Mouse (Mus musculus) stomach, embryonic 15.5 days (tissue): ENCODE measurements around the gene Fbxw17. TPM values are rescaled to one million over a fixed set of nuclear protein-coding genes. Genes with fewer than 3 reads are reported as not detected.
"Not testable (repeated sequence)": the region's sequence is repeated elsewhere in the genome, so short reads cannot be mapped to it uniquely, and the experiment has no call there.

ENCODE experiments used
- ATAC-seq: fragments of 200-750 bp; cut with Nextera tagmentation; 2 replicates; pipeline ENCODE4 v1.8.0; 2017; ENCODE audit warnings: low read depth, moderate number of reproducible peaks, moderate TSS enrichment; ENCODE audit not compliant: insufficient read depth, low FRiP score
- H3K27ac ChIP-seq: fragments of 300-500 bp; sonication (generic); 2 replicates; pipeline ENCODE4 v1.5.1; 2015; ENCODE audit warnings: mild to moderate bottlenecking, inconsistent platforms
- H3K27me3 ChIP-seq: fragments of 300-500 bp; sonication (generic); replicated peaks from 2 replicates; pipeline ENCODE4 v1.6.1; 2015; ENCODE audit warnings: inconsistent platforms
- H3K36me3 ChIP-seq: fragments of 300-500 bp; sonication (generic); 2 replicates; pipeline ENCODE4 v1.6.1; 2015; ENCODE audit warnings: inconsistent platforms
- H3K4me1 ChIP-seq: fragments of 300-500 bp; sonication (generic); 2 replicates; pipeline ENCODE4 v1.6.1; 2015; ENCODE audit warnings: inconsistent platforms
- H3K4me2 ChIP-seq: fragments of 300-500 bp; sonication (generic); 2 replicates; pipeline ENCODE4 v1.6.1; 2015; ENCODE audit warnings: mild to moderate bottlenecking, inconsistent platforms
- H3K4me3 ChIP-seq: fragments of 300-500 bp; sonication (generic); replicated peaks from 2 replicates; pipeline ENCODE4 v1.5.1; 2015; ENCODE audit warnings: inconsistent platforms
- H3K9ac ChIP-seq: fragments of 300-500 bp; sonication (generic); 2 replicates; pipeline ENCODE4 v1.6.1; 2015; ENCODE audit warnings: inconsistent platforms
- H3K9me3 ChIP-seq: fragments of 300-500 bp; sonication (generic); 2 replicates; pipeline ENCODE4 v1.6.1; 2016; ENCODE audit warnings: inconsistent platforms
- WGBS: fragments of 180-500 bp; shearing (Covaris S2); methylation state at CpG from one replicate; pipeline ENCODE4 v1.1.7; 2015; 5-methylcytosine and 5-hydroxymethylcytosine counted together
- polyA plus RNA-seq: library from polyadenylated mRNA; unstranded; fragments of >200 nt; fragmentation: Nextera tagmentation; extraction: Ambion mirVana; gene quantifications from 2 replicates; pipeline ENCODE4 v1.2.1, GENCODE M21; 2015

Fbxw17 gene
- polyA plus RNA-seq = 21.9 and 22.0 TPM in 2 replicates

DNA sequence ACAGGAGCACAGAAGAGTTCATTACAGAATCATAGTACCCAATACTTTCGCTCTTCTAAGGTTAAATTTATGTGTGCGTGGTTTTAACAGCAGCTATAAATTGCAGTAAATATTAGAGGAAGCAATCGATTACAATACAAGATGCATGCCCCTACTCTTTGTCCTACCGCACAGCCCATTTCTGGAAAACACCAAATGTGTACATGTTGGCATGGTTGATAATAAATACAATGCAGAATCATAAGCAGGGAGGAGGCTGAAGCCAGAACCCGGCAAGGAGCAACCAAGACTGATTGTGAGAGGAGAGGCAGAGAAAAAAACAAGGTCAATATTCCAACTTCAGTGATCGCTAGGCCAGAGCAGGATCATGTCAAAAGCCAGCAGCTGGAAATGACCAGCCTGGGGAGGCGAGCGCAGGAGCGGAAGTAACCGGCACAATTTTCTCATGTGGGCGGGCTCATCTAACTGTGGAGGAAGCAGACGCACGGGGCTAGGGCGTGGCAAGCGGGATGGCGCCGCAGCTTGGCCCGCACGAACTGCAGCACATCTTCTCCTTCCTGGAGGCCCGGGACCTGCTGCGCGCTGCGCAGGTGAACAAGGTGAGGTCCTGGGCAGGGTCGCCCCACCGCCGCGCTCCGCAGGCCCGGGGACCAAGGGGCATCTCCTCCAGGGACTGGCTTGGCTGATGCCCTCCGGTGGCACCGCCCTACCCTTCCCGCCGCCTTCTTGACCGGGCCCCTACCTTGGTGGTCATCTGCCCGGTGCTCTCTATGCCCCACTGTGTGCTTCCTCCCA is at the start of gene Fbxw17:
Fbxw17 (plus strand) TSS at position 476 of the 795 bp plus-strand sequence.
- no peaks in the 10 kb centered on the region for H3K9me3 ChIP-seq
- H3K4me2 ChIP-seq = peak within 1 kb of the TSS; percentile 57
- 10% methylated on average over 35 of the region's 35 CpGs for WGBS
- H3K4me1 ChIP-seq = 0 out of 2 replicates have a peak, but pooled peaks cover 6% of the 10 kb centered on the region
- H3K27ac ChIP-seq = no peak within 1 kb of the TSS
- peak within 1 kb of the TSS; percentile 61 for H3K4me3 ChIP-seq
- no peaks in the 10 kb centered on the region for H3K36me3 ChIP-seq
- ATAC-seq = peak; percentile 91
- H3K27me3 ChIP-seq = no peaks in the 10 kb centered on the region
- H3K9ac ChIP-seq = peak within 1 kb of the TSS; percentile 55

DNA sequence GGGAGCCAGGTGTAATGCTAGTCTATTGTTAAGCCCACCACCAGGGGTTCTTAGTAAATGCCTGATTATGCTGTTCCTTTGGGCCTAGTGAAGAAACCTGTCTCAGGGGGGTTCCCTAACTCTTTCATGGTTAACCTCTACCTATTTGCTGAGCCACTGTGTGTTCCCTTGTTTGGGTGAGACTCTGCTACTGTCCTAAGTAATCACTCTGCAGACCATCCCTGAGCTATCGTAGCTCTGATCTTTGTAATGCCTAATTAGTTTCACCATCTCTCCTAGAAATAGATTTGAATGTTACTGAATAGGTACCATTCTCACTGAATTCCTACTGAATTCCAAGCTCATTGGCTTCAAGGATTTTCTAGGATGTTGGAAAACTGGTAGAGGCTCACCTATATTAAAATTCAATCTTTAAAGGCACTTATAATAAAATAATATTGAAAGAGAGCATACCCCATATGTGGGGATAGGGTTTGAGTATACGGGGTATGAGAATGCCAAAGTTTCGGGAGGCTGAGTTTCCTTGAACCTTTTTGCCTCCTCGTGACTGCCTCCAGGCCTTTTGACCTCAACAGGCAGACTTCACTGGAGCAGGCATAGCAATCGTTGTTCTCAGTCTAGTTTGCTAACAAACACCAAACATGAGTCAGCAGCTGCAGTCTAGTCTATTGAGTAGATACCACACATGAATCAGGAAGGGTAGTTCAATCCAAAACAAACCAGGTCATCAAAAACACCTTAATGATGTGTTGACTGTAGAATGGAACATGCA is 44.5 kb upstream of the Fbxw17 start:
- not testable (repeated sequence) for H3K36me3 ChIP-seq, H3K4me2 ChIP-seq, H3K27me3 ChIP-seq, H3K27ac ChIP-seq, H3K9me3 ChIP-seq, H3K4me3 ChIP-seq, H3K9ac ChIP-seq, ATAC-seq, H3K4me1 ChIP-seq
- WGBS = 81% methylated on average over 5 of the region's 5 CpGs

GRCm38 (mm10) chr13:50389146-50389545 is 28.5 kb upstream of the Fbxw17 start:
- H3K27me3 ChIP-seq, H3K4me2 ChIP-seq, H3K4me3 ChIP-seq, H3K9ac ChIP-seq, H3K36me3 ChIP-seq, H3K4me1 ChIP-seq, H3K9me3 ChIP-seq, ATAC-seq, H3K27ac ChIP-seq: not testable (repeated sequence)

DNA sequence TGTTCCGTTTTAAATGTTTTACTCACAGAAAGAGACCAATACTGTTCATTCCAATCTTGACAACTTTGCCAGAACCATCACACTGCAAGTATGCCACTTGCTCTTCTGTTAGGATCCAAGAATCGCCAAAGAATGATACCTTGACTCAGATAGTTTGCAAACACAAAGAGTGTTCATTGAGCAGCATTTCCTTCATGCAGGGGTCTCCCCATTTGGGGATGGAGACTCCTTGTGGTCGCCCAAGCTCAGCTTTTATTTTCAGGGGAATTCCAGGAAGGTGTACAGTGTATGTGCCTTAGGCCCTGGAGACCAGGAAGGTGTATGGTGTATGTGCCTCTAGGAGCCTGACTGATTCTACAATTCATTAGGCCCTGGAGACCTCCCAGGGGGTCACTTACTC is 757 bp downstream of the Fbxw17 start:
- Histone ChIP-seq H3K27me3 (no peaks in the 10 kb centered on the region), H3K4me2 (peak overlapping the region; percentile 57), H3K36me3 (peaks cover 4% of the 10 kb centered on the region; the same call in 1 of the 2 replicates), H3K4me3 (peak overlapping the region; percentile 61), H3K9me3 (no peaks in the 10 kb centered on the region), H3K27ac (no peak overlapping the region), H3K9ac (peak overlapping the region; percentile 55; the same call in 1 of the 2 replicates), H3K4me1 (0 out of 2 replicates have a peak, but pooled peaks cover 6% of the 10 kb centered on the region)
- ATAC-seq = no peak
- 42% methylated on average over 3 of the region's 3 CpGs for WGBS

DNA sequence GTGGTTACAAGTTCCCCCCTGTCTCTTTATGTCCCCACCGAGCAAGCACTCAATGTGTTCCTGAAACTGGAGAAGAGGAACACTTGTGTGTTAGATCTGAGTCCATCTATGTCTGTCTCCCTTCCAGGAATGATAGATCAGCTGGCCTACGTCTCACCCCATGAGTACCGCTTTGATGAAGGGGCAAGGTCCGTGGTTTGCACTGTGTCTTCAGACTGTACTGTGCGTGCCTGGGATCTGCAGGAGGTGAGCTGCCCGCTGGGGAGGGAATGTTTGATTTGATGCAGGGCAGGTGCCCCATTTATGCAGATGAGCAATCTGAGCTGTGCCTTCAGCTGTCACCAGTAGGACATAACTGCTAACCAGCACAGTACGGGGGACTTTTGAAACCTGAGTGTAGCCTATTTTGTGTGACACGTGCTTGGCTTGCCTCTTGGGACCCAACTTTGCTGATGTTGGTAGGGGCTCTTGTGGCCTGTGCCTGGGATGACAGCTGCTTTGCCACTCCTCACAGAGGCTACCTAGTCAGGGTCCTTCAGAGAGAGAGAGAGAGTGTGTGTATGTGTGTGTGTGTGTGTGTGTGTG is 6.1 kb downstream of the Fbxw17 start:
- Histone ChIP-seq H3K27me3 (no peaks in the 10 kb centered on the region), H3K9me3 (no peaks in the 10 kb centered on the region), H3K4me1 (0 out of 2 replicates have a peak, but pooled peaks cover 2% of the 10 kb centered on the region), H3K9ac (no peak overlapping the region), H3K4me3 (no peak overlapping the region), H3K36me3 (peaks cover 29% of the 10 kb centered on the region), H3K27ac (no peak overlapping the region), H3K4me2 (no peak overlapping the region)
- no peak for ATAC-seq
- whole genome bisulfite sequencing = 90% methylated on average over 8 of the region's 8 CpGs

DNA sequence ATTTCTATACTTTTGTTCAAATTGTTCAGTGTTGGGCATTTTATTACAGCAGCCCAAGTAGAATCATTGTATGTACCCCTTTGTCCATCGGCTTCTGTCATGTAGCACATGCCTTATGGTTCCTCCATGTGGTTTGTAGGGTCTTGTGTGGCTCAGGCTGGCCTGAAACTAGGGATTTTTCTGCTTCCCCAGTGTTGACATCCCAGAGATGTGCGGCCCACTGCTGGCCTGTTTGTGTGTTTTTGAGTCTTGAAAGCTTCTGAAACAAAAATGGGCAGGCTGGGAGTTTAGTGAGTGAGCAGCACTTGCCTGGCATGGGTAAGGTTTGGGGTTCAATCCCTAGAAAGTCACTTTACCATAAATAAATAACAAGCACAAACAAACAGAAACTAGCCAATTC is 6.9 kb downstream of the Fbxw17 start:
- Histone ChIP-seq H3K27ac (no peak overlapping the region), H3K4me1 (no peaks in the 10 kb centered on the region), H3K27me3 (no peaks in the 10 kb centered on the region), H3K9ac (no peak overlapping the region), H3K4me3 (no peak overlapping the region), H3K36me3 (peaks cover 29% of the 10 kb centered on the region), H3K4me2 (no peak overlapping the region), H3K9me3 (no peaks in the 10 kb centered on the region)
- 88% methylated on average over 2 of the region's 2 CpGs for WGBS
- no peak for ATAC-seq

DNA sequence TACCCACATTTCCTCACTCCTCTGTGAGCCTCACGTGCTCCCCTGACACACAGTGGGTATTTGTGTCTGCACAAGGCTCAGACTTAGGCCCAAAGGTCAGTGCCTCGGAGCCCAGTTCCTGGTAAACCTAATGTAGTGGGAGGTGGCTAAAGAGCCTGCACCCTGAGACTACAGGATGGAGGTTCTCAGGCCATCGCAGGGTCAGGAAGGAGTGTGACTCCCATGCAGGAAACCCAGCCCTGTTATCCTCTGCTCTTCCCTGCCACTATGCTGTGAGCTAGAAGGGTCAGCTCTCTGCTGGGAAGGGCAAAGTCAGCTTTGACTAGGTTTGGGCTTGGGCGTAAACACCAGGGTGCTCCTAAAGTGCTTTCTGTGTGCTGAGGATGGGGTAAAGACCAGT is 9.0 kb downstream of the Fbxw17 start:
- Histone ChIP-seq H3K27me3 (no peaks in the 10 kb centered on the region), H3K4me2 (no peak overlapping the region), H3K9ac (no peak overlapping the region), H3K36me3 (peaks cover 29% of the 10 kb centered on the region), H3K27ac (no peak overlapping the region), H3K4me3 (no peak overlapping the region), H3K9me3 (no peaks in the 10 kb centered on the region), H3K4me1 (no peaks in the 10 kb centered on the region)
- WGBS = 87% methylated on average over 4 of the region's 4 CpGs
- ATAC-seq = no peak

- H3K9me3 ChIP-seq = no peaks in the 10 kb centered on the region
- no peak within 1 kb of the TSS for H3K27ac ChIP-seq
- H3K36me3 ChIP-seq = no peaks in the 10 kb centered on the region
- WGBS = 80% methylated on average over 2 of the region's 2 CpGs
- H3K4me1 ChIP-seq = no peaks in the 10 kb centered on the region
- no peaks in the 10 kb centered on the region for H3K27me3 ChIP-seq
- no peak within 1 kb of the TSS for H3K9ac ChIP-seq
- H3K4me2 ChIP-seq = no peak within 1 kb of the TSS
- ATAC-seq = no peak
- H3K4me3 ChIP-seq = no peak within 1 kb of the TSS
Measured at GRCm38 (mm10) chr13:50443812-50444211, 26.1 kb downstream of the Fbxw17 start, which contains the start of gene Gm47429. Gene Gm47429 (minus strand): TSS chr13:50443912.

DNA sequence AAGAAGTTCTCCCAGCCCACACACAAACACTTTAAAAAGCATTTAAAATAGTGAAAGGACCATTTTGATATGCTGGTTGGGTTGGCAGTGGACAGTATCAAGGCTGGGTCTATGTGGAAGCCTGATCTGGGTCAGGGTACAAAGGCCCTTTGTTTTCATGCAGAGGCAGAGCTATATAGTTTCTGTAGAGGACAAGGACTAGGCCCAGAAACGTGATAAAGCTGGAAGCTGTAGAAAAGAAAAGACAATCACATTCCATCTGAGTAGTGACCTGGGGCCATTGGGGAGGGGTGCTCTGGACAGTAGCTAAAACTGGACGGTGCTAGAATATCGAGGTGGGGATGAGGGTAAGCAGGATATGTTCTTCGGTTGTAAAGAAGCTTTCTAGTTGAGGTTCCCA is 27.6 kb downstream of the Fbxw17 start:
- Histone ChIP-seq H3K36me3 (no peaks in the 10 kb centered on the region), H3K4me2 (no peak overlapping the region), H3K9me3 (no peaks in the 10 kb centered on the region), H3K4me1 (no peaks in the 10 kb centered on the region), H3K4me3 (no peak overlapping the region), H3K27me3 (no peaks in the 10 kb centered on the region), H3K27ac (no peak overlapping the region), H3K9ac (no peak overlapping the region)
- WGBS = 68% methylated on average over 4 of the region's 4 CpGs
- no peak for ATAC-seq

DNA sequence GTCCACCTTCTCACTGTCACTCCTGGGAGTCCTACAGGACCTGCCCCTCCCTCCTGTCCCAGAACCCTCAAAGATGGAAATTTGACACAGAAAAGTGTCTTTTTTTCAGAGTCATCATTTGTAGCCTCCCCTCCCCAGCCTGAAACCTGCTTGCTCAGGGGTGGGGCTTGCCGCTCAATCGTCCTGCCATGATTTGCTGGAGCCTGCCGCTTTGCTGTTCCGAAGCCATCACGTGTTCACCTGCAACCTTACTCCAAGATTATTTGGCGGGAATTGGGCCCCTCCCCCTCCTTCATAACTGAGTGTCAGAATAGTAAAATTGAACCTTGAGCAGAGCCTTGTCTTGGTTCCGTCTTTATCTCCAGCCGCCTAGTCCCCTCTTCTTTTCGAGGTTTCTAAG is 34.6 kb downstream of the Fbxw17 start:
- not testable (repeated sequence) for H3K4me1 ChIP-seq, H3K27me3 ChIP-seq, ATAC-seq, H3K9ac ChIP-seq, H3K9me3 ChIP-seq, H3K4me2 ChIP-seq, H3K27ac ChIP-seq, H3K4me3 ChIP-seq, H3K36me3 ChIP-seq
- 64% methylated on average over 9 of the region's 9 CpGs for WGBS

DNA sequence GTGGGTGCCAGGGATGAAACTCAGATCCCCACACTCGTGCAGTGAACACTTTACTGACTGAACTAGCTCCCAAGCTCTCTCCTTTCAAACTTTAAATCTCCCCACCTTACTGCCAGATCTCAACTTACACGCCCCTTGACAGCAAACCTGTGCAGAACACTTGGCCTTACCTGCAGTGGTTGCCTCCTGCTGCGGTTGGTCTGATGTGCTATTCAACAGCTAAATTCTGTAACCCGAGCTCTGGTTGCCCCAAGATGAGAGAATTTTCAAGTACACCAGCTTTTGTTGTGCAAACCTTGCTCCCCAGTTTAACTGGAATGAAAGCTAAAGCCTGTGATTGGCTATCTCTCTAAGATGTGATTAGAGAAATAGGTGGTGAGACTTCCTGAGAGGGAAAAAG is 35.8 kb downstream of the Fbxw17 start:
- WGBS = 28% methylated on average over 4 of the region's 4 CpGs
- Histone ChIP-seq H3K4me2 (no peak overlapping the region), H3K27ac (no peak overlapping the region), H3K36me3 (no peaks in the 10 kb centered on the region), H3K27me3 (no peaks in the 10 kb centered on the region), H3K9me3 (no peaks in the 10 kb centered on the region), H3K4me1 (no peaks in the 10 kb centered on the region), H3K9ac (no peak overlapping the region), H3K4me3 (no peak overlapping the region)
- no peak for ATAC-seq

- not testable (repeated sequence) for H3K27me3 ChIP-seq, H3K9ac ChIP-seq, H3K4me1 ChIP-seq, H3K36me3 ChIP-seq, ATAC-seq, H3K4me2 ChIP-seq, H3K9me3 ChIP-seq, H3K4me3 ChIP-seq, H3K27ac ChIP-seq
- 64% methylated on average over 2 of the region's 2 CpGs for WGBS
Measured at GRCm38 (mm10) chr13:50460433-50460832, 42.8 kb downstream of the Fbxw17 start.
